Mouse (Mus musculus) hindbrain, embryonic 16.5 days (tissue): ENCODE data around the gene Rbm3. TPM values are rescaled to one million over a fixed set of nuclear protein-coding genes. Genes with fewer than 3 reads are reported as not detected.

Experiments used
- ATAC-seq: fragments of 200-750 bp; cut with Nextera tagmentation; 2 replicates; pipeline ENCODE4 v1.8.0; 2017; ENCODE audit warnings: moderate TSS enrichment, moderate library complexity
- H3K27ac ChIP-seq: fragments of 300-500 bp; sonication (generic); 2 replicates; pipeline ENCODE4 v1.5.1; 2014; ENCODE audit warnings: low read depth, mild to moderate bottlenecking, control low read depth, low read length, moderate library complexity
- H3K27me3 ChIP-seq: fragments of 300-500 bp; sonication (generic); replicated peaks from 2 replicates; pipeline ENCODE4 v1.6.1; 2014; ENCODE audit warnings: low read length; ENCODE audit not compliant: control insufficient read depth, insufficient read depth
- H3K36me3 ChIP-seq: fragments of 300-500 bp; sonication (generic); 2 replicates; pipeline ENCODE4 v1.6.1; 2014; ENCODE audit warnings: mild to moderate bottlenecking, low read length, moderate library complexity, mixed read lengths; ENCODE audit not compliant: control insufficient read depth, insufficient read depth
- H3K4me1 ChIP-seq: fragments of 300-500 bp; sonication (generic); 2 replicates; pipeline ENCODE4 v1.6.1; 2014; ENCODE audit warnings: low read depth, low read length; ENCODE audit not compliant: control insufficient read depth, insufficient read depth
- H3K4me2 ChIP-seq: fragments of 300-500 bp; sonication (generic); 2 replicates; pipeline ENCODE4 v1.6.1; 2014; ENCODE audit warnings: mild to moderate bottlenecking, low read length, control low read depth, moderate library complexity
- H3K4me3 ChIP-seq: fragments of 300-500 bp; sonication (generic); 2 replicates; pipeline ENCODE4 v1.5.1; 2014; ENCODE audit warnings: mild to moderate bottlenecking, low read length, control low read depth, moderate library complexity
- H3K9ac ChIP-seq: fragments of 300-500 bp; sonication (generic); 2 replicates; pipeline ENCODE4 v1.6.1; 2014; ENCODE audit warnings: low read depth, mild to moderate bottlenecking, control low read depth, low read length, moderate library complexity
- H3K9me3 ChIP-seq: fragments of 300-500 bp; sonication (generic); 2 replicates; pipeline ENCODE4 v1.6.1; 2014; ENCODE audit warnings: mild to moderate bottlenecking, low read length, moderate library complexity; ENCODE audit not compliant: control insufficient read depth
- WGBS: fragments of 180-500 bp; shearing (Covaris S2); extraction: QIAGEN DNeasy Blood & Tissue Kit; methylation state at CpG from one replicate; pipeline ENCODE4 v1.1.7; 2014; 5-methylcytosine and 5-hydroxymethylcytosine counted together
- polyA plus RNA-seq: library from polyadenylated mRNA; unstranded; fragments of >200 nt; fragmentation: Nextera tagmentation; extraction: Ambion mirVana; gene quantifications from 2 replicates; pipeline ENCODE4 v1.2.1, GENCODE M21; 2015

Gene Rbm3
- polyA plus RNA-seq, 1 experiment from 2014 or later: 303 TPM

DNA sequence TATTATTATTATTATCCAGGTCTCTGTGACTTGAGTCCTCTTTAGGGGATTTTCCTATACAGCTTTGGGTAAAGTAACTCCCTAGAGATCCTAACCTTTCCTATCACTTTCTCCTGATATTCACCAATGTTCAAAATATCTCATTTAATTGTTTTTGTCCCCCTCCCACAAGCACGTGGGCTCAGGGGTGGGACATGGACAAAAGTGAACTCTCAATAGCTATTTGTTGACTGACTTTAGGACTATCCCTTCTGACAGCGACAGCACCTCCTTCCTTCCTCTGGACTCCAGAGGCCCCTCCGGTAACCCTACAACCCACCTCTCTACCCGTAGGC lies 29.5 kb upstream of the Rbm3 start:
- H3K36me3 ChIP-seq: no peaks in the 10 kb centered on the region
- no peak overlapping the region for H3K27ac ChIP-seq
- peaks cover 3% of the 10 kb centered on the region; the same call in 1 of the 2 replicates for H3K9me3 ChIP-seq
- peak overlapping the region; percentile 71 for H3K9ac ChIP-seq
- H3K4me2 ChIP-seq: peak overlapping the region; percentile 58
- WGBS: 19% methylated on average over 4 of the region's 4 CpGs
- peaks cover 2% of the 10 kb centered on the region for H3K4me1 ChIP-seq
- H3K27me3 ChIP-seq: no peaks in the 10 kb centered on the region
- no peak for ATAC-seq
- H3K4me3 ChIP-seq: peak overlapping the region; percentile 64

DNA sequence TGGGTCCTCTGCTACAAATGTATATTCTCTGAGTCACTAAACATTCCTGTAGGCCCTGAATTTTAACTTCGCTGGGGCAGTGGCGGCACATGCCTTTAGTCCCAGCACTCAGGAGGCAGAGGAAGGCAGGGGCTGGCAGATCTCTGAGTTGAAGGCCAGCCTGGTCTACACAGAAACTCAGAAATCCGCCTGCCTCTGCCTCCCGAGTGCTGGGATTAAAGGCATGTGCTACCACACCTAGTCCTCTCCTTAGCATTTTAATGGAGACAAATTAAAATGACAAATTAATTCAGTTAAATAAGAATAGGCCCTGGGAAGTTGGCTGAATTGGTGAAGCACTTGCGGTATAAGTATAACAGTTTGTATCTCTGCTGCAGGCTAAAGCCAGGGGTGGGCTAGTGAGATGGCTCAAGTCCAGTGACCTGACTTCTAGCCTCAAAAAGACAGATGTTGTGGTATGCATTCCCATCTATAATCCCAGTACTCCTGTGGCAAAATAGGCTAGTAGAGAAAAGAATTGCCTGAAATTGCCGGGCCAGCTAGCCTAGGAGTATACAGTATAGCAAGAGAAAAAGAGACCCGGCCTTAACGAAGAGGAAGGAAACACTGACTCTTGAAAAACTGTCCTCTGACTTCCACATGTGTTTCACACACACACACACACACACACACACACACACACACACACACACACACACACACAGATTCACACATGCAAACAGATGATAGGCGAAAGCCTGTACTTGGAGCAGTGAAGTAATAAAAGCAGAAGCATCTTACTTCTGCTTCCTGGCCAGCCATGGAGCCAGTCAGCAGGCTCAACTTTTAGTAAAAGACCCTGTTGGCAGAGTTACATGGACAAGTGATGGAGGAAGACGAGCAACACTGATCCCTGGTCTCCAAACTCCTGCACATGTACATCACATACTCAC lies 22.3 kb upstream of the Rbm3 start:
- H3K4me3 ChIP-seq: no peak overlapping the region
- H3K36me3 ChIP-seq: no peaks in the 10 kb centered on the region
- WGBS: 90% methylated on average over 8 of the region's 10 CpGs
- no peak for ATAC-seq
- no peaks in the 10 kb centered on the region for H3K9me3 ChIP-seq
- H3K27me3 ChIP-seq: no peaks in the 10 kb centered on the region
- H3K4me1 ChIP-seq: no peaks in the 10 kb centered on the region
- H3K27ac ChIP-seq: no peak overlapping the region
- H3K4me2 ChIP-seq: no peak overlapping the region
- no peak overlapping the region for H3K9ac ChIP-seq

DNA sequence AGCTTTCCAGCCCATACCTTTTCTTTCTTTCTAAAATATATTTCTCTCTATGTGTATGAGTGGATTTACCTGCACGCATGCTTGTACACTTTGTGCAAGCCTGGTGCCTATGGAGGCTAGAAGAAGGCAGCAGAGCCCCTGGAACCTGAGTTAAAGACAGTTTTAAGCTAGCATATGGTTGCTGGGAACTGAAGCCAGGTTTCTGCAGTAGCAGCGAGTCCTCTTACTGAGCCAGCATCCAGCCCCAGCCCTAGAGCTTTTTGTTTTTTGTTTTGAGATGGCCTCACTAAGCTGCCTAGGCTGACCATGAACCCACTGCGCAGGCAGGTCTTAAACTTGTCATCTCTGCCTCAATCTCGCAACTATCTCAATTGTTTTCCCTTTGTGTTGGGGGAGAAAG lies 18.8 kb upstream of the Rbm3 start:
- 96% methylated on average over 4 of the region's 4 CpGs for WGBS
- H3K4me1 ChIP-seq: no peaks in the 10 kb centered on the region
- no peak overlapping the region for H3K27ac ChIP-seq
- H3K9ac ChIP-seq: no peak overlapping the region
- no peaks in the 10 kb centered on the region; the same call in 1 of the 2 replicates for H3K36me3 ChIP-seq
- H3K4me2 ChIP-seq: no peak overlapping the region
- H3K27me3 ChIP-seq: no peaks in the 10 kb centered on the region
- no peak for ATAC-seq
- no peaks in the 10 kb centered on the region for H3K9me3 ChIP-seq
- no peak overlapping the region for H3K4me3 ChIP-seq

DNA sequence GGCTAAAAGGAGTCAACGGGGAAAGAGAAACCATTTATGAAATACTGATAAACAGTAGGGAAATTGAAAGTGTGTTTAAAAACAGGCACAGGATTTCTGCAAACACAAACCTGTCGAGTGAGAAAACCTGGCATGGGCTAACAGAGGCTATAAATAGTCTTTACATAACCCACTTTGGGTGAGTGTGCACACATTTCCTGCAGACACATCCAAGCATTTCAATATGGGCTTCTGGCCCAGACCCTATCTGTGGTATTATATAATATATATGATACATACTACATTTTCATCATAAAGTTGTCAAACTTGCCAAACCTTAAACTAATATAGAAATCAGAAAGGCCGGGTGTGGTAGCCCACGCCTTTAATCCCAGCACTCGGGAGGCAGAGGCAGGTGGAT lies 17.4 kb upstream of the Rbm3 start:
- no peak overlapping the region for H3K4me2 ChIP-seq
- H3K36me3 ChIP-seq: no peaks in the 10 kb centered on the region; the same call in 1 of the 2 replicates
- no peak for ATAC-seq
- no peaks in the 10 kb centered on the region for H3K9me3 ChIP-seq
- no peaks in the 10 kb centered on the region for H3K27me3 ChIP-seq
- no peaks in the 10 kb centered on the region for H3K4me1 ChIP-seq
- H3K27ac ChIP-seq: no peak overlapping the region
- H3K9ac ChIP-seq: no peak overlapping the region
- H3K4me3 ChIP-seq: no peak overlapping the region
- 90% methylated on average over 5 of the region's 5 CpGs for WGBS

DNA sequence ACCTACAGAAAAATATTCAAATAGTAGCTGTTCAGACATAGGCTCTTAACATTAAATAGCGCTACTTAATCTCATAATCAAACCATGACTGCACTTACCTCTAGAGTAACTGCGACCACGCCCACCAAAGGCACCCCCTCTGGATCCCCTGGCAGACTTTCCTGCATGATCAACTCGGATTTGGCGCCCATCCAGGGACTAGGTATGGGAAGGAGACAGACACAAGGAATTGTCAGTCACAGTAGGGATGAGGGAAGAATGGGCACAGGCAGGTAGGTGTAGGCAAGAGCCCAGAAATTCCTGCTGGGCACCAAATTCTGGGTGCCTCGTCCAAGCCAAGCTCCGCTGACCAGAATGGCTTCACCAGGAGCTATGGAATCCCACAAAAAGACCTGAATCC lies 1.9 kb downstream of the Rbm3 start:
- Histone ChIP-seq H3K27ac (no peak overlapping the region), H3K36me3 (peaks cover 14% of the 10 kb centered on the region; the same call in 1 of the 2 replicates), H3K4me1 (peaks cover 10% of the 10 kb centered on the region), H3K27me3 (no peaks in the 10 kb centered on the region), H3K4me2 (peak overlapping the region; percentile 70), H3K4me3 (peak overlapping the region; percentile 61), H3K9me3 (no peaks in the 10 kb centered on the region), H3K9ac (peak overlapping the region; percentile 52; the same call in 1 of the 2 replicates)
- WGBS: 68% methylated on average over 7 of the region's 7 CpGs
- no peak for ATAC-seq

DNA sequence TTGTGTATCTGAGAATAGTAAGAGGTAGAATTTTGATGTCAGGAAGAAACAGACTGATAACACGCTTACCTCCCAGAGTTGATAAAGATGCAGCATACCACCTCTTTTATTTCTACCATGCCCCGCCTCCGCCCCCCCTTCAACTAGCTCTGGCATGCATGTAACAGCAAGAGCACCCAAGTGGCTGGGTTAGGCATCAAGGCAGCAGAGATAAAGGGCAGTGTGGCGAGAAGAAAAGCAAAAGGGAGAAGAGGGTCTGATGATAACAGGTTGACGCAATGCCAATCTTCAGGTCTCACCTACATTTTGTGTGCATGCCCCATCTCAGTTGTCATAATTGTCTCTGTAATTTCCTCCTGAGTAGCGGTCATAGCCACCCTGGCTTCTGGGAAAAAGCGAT lies 2.7 kb downstream of the Rbm3 start:
- no peaks in the 10 kb centered on the region for H3K27me3 ChIP-seq
- H3K4me3 ChIP-seq: no peak overlapping the region
- peaks cover 10% of the 10 kb centered on the region for H3K4me1 ChIP-seq
- H3K27ac ChIP-seq: no peak overlapping the region
- WGBS: 85% methylated on average over 7 of the region's 7 CpGs
- H3K9me3 ChIP-seq: no peaks in the 10 kb centered on the region
- H3K9ac ChIP-seq: no peak overlapping the region
- H3K4me2 ChIP-seq: no peak overlapping the region
- H3K36me3 ChIP-seq: peaks cover 14% of the 10 kb centered on the region; the same call in 1 of the 2 replicates
- no peak for ATAC-seq

DNA sequence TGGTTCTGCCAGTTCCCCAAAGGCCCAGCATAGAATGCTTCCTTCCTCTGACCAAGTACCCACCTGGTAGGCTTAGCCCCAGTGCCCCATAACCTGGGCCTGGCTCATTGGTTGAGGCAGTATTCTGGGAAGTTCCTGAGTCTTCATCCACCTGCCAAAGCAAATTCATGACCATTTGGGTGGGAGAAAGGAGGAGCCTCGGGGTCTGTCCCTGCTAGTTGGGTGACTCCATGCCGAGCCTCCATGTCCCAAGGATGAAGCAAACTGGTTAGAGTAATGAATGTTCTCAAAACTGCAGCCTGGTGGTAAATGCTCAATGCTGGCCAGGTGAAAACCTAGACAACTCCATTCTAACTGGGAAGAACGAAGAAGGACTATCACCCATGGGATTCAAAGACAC lies 4.6 kb downstream of the Rbm3 start:
- Histone ChIP-seq H3K27ac (no peak overlapping the region), H3K9ac (no peak overlapping the region), H3K4me3 (no peak overlapping the region), H3K9me3 (no peaks in the 10 kb centered on the region), H3K36me3 (peaks cover 14% of the 10 kb centered on the region; the same call in 1 of the 2 replicates), H3K4me1 (peaks cover 10% of the 10 kb centered on the region), H3K27me3 (no peaks in the 10 kb centered on the region), H3K4me2 (no peak overlapping the region)
- ATAC-seq: no peak
- WGBS: 79% methylated on average over 3 of the region's 3 CpGs

DNA sequence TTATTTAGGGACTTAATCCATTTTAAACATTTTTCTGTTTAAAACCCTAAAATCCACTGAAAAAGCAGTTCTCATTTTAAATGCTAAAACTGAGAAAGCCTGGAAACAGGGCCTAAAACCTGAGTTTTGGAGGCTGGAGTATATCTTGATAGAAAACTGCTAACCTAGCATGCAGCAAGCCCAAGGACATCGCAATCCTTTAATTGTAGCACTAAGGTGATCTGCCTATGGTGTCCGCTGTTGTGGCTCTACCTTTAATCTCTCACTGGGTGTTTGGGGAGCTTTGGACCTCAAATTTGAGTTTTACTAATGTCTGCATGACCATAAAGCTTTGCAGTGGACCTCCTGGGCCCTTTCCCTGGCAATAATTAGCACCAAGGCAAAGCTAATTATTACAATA lies 5.2 kb downstream of the Rbm3 start:
- H3K9ac ChIP-seq: no peak overlapping the region
- H3K27me3 ChIP-seq: no peaks in the 10 kb centered on the region
- no peak for ATAC-seq
- H3K4me3 ChIP-seq: no peak overlapping the region
- H3K4me2 ChIP-seq: no peak overlapping the region
- no peak overlapping the region for H3K27ac ChIP-seq
- H3K36me3 ChIP-seq: peaks cover 14% of the 10 kb centered on the region; the same call in 1 of the 2 replicates
- no peaks in the 10 kb centered on the region for H3K9me3 ChIP-seq
- peaks cover 10% of the 10 kb centered on the region for H3K4me1 ChIP-seq
- 100% methylated on average over 2 of the region's 2 CpGs for WGBS

DNA sequence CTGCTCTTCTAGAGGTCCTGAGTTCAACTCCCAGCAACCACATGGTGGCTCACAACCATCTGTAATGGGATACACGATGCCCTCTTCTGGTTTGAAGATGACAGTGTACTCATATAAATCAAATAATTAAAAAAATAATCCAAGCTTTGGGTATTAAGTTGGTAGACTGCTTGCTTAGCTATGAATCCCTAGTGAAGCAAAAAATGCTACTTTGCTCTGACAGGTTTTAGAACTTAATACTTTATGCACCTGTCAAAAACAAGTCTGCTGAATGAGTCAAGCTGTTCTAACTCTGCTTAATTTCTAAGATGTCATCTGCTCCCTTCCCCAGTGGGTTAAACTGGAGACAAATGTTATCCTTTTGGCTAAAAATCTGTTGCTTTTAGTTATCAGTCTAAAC lies 6.2 kb downstream of the Rbm3 start:
- Histone ChIP-seq H3K27me3 (no peaks in the 10 kb centered on the region), H3K9me3 (no peaks in the 10 kb centered on the region), H3K4me3 (no peak overlapping the region), H3K27ac (no peak overlapping the region), H3K9ac (no peak overlapping the region), H3K36me3 (peaks cover 14% of the 10 kb centered on the region; the same call in 1 of the 2 replicates), H3K4me2 (no peak overlapping the region), H3K4me1 (peaks cover 9% of the 10 kb centered on the region)
- no peak for ATAC-seq
- WGBS: 60% methylated on average over 1 of the region's 1 CpGs
